Mouse (Mus musculus) hindbrain, embryonic 12.5 days (tissue): ENCODE measurements around the gene Rhebl1. TPM values are rescaled to one million over a fixed set of nuclear protein-coding genes. Genes with fewer than 3 reads are reported as not detected.

ENCODE experiments used
- ATAC-seq: fragments of 200-750 bp; cut with Nextera tagmentation; 2 replicates; pipeline ENCODE4 v1.8.0; 2017; ENCODE audit warnings: moderate TSS enrichment; ENCODE audit not compliant: low FRiP score
- H3K27ac ChIP-seq: fragments of 300-500 bp; sonication (generic); 2 replicates; pipeline ENCODE4 v1.5.1; 2016; ENCODE audit warnings: mild to moderate bottlenecking
- H3K27me3 ChIP-seq: fragments of 300-500 bp; sonication (generic); 2 replicates; pipeline ENCODE4 v1.6.1; 2016; ENCODE audit warnings: mild to moderate bottlenecking
- H3K36me3 ChIP-seq: fragments of 300-500 bp; sonication (generic); 2 replicates; pipeline ENCODE4 v1.6.1; 2016; ENCODE audit warnings: mild to moderate bottlenecking
- H3K4me1 ChIP-seq: fragments of 300-500 bp; sonication (generic); 2 replicates; pipeline ENCODE4 v1.6.1; 2016
- H3K4me2 ChIP-seq: fragments of 300-500 bp; sonication (generic); replicated peaks from 2 replicates; pipeline ENCODE4 v1.6.1; 2016; ENCODE audit warnings: mild to moderate bottlenecking
- H3K4me3 ChIP-seq: fragments of 300-500 bp; sonication (generic); 2 replicates; pipeline ENCODE4 v1.5.1; 2016; ENCODE audit warnings: mild to moderate bottlenecking
- H3K9ac ChIP-seq: fragments of 300-500 bp; sonication (generic); 2 replicates; pipeline ENCODE4 v1.6.1; 2016; ENCODE audit warnings: mild to moderate bottlenecking, moderate library complexity
- H3K9me3 ChIP-seq: fragments of 300-500 bp; sonication (generic); replicated peaks from 2 replicates; pipeline ENCODE4 v1.6.1; 2016; ENCODE audit warnings: mild to moderate bottlenecking
- WGBS: fragments of 180-500 bp; shearing (Covaris S2); methylation state at CpG from one replicate; pipeline ENCODE4 v1.1.7; 2016; 5-methylcytosine and 5-hydroxymethylcytosine counted together
- polyA plus RNA-seq: library from polyadenylated mRNA; unstranded; fragments of >200 nt; fragmentation: Nextera tagmentation; extraction: Ambion mirVana; gene quantifications from 2 replicates; pipeline ENCODE4 v1.2.1, GENCODE M21; 2016

The Rhebl1 gene
- polyA plus RNA-seq, 1 experiment from 2014 or later: 22.0 TPM

- 62% methylated on average over 1 of the region's 1 CpGs for WGBS
- Histone ChIP-seq H3K4me3 (no peak overlapping the region), H3K27ac (no peak overlapping the region), H3K4me1 (peaks cover 14% of the 10 kb centered on the region), H3K36me3 (peaks cover 37% of the 10 kb centered on the region), H3K9ac (no peak overlapping the region), H3K27me3 (peaks cover 41% of the 10 kb centered on the region), H3K9me3 (no peaks in the 10 kb centered on the region), H3K4me2 (no peak overlapping the region)
- no peak for ATAC-seq
Measured at GRCm38 (mm10) chr15:98901530-98901929, 7.2 kb upstream of the Rhebl1 start.

- no peaks in the 10 kb centered on the region for H3K9me3 ChIP-seq
- 1% methylated on average over 41 of the region's 41 CpGs for WGBS
- no peak within 1 kb of the TSS for H3K27ac ChIP-seq
- H3K9ac ChIP-seq: no peak within 1 kb of the TSS
- H3K4me2 ChIP-seq: peak within 1 kb of the TSS; percentile 45
- peak within 1 kb of the TSS; percentile 25 for H3K4me3 ChIP-seq
- peaks cover 75% of the 10 kb centered on the region for H3K27me3 ChIP-seq
- ATAC-seq: no peak
- peaks cover 5% of the 10 kb centered on the region for H3K36me3 ChIP-seq
- H3K4me1 ChIP-seq: peaks cover 43% of the 10 kb centered on the region
Measured at GRCm38 (mm10) chr15:98897928-98898800, 3.8 kb upstream of the Rhebl1 start, which contains the start of gene Dhh. Dhh (minus strand) TSS chr15:98898540.

GRCm38 (mm10) chr15:98897495-98897894 is 3.2 kb upstream of the Rhebl1 start:
- Histone ChIP-seq H3K4me2 (peak overlapping the region; percentile 45), H3K4me1 (peaks cover 43% of the 10 kb centered on the region), H3K4me3 (peak overlapping the region; percentile 25; the same call in 1 of the 2 replicates), H3K9ac (no peak overlapping the region), H3K36me3 (no peaks in the 10 kb centered on the region), H3K9me3 (no peaks in the 10 kb centered on the region), H3K27ac (no peak overlapping the region), H3K27me3 (peaks cover 81% of the 10 kb centered on the region)
- no peak for ATAC-seq
- 3% methylated on average over 10 of the region's 10 CpGs for WGBS

- Histone ChIP-seq H3K36me3 (no peaks in the 10 kb centered on the region), H3K4me2 (peak overlapping the region; percentile 95), H3K9ac (peak overlapping the region; percentile 37), H3K9me3 (no peaks in the 10 kb centered on the region), H3K4me3 (peak overlapping the region; percentile 28), H3K27me3 (peaks cover 94% of the 10 kb centered on the region), H3K4me1 (peaks cover 43% of the 10 kb centered on the region), H3K27ac (no peak overlapping the region)
- WGBS: under 1% methylated on average over 41 of the region's 41 CpGs
- 0 out of 2 replicates have a peak, but pooled peaks have one; percentile 42 for ATAC-seq
Measured at GRCm38 (mm10) chr15:98895635-98896589, 1.6 kb upstream of the Rhebl1 start.

- H3K4me2 ChIP-seq: peak overlapping the region; percentile 95
- H3K4me1 ChIP-seq: peaks cover 43% of the 10 kb centered on the region
- no peak for ATAC-seq
- peaks cover 86% of the 10 kb centered on the region for H3K27me3 ChIP-seq
- no peaks in the 10 kb centered on the region for H3K36me3 ChIP-seq
- 2% methylated on average over 38 of the region's 38 CpGs for WGBS
- H3K27ac ChIP-seq: no peak overlapping the region
- no peaks in the 10 kb centered on the region for H3K9me3 ChIP-seq
- H3K9ac ChIP-seq: peak overlapping the region; percentile 37
- H3K4me3 ChIP-seq: peak overlapping the region; percentile 45
Measured at GRCm38 (mm10) chr15:98894746-98895634, 650 bp upstream of the Rhebl1 start.

GRCm38 (mm10) chr15:98893036-98893435 is 1.3 kb downstream of the Rhebl1 start:
- no peak for ATAC-seq
- peaks cover 68% of the 10 kb centered on the region for H3K27me3 ChIP-seq
- no peak overlapping the region for H3K4me3 ChIP-seq
- no peak overlapping the region for H3K4me2 ChIP-seq
- H3K9me3 ChIP-seq: no peaks in the 10 kb centered on the region
- 49% methylated on average over 4 of the region's 4 CpGs for WGBS
- H3K36me3 ChIP-seq: no peaks in the 10 kb centered on the region
- H3K9ac ChIP-seq: no peak overlapping the region
- no peak overlapping the region for H3K27ac ChIP-seq
- peaks cover 37% of the 10 kb centered on the region for H3K4me1 ChIP-seq

GRCm38 (mm10) chr15:98891907-98892606 is 2.3 kb downstream of the Rhebl1 start:
- ATAC-seq: peak; percentile 46; the same call in 1 of the 2 replicates
- H3K4me1 ChIP-seq: peaks cover 30% of the 10 kb centered on the region
- no peak overlapping the region for H3K9ac ChIP-seq
- no peak overlapping the region for H3K4me2 ChIP-seq
- no peak overlapping the region for H3K27ac ChIP-seq
- no peak overlapping the region for H3K4me3 ChIP-seq
- H3K36me3 ChIP-seq: no peaks in the 10 kb centered on the region
- 43% methylated on average over 6 of the region's 6 CpGs for WGBS
- peaks cover 61% of the 10 kb centered on the region for H3K27me3 ChIP-seq
- H3K9me3 ChIP-seq: no peaks in the 10 kb centered on the region

- Histone ChIP-seq H3K36me3 (no peaks in the 10 kb centered on the region), H3K27ac (no peak overlapping the region), H3K4me1 (peaks cover 30% of the 10 kb centered on the region), H3K4me3 (no peak overlapping the region), H3K9me3 (no peaks in the 10 kb centered on the region), H3K9ac (no peak overlapping the region), H3K4me2 (no peak overlapping the region), H3K27me3 (peaks cover 53% of the 10 kb centered on the region)
- no peak for ATAC-seq
- WGBS: 11% methylated on average over 19 of the region's 19 CpGs
Measured at GRCm38 (mm10) chr15:98891198-98891742, 3.1 kb downstream of the Rhebl1 start.

GRCm38 (mm10) chr15:98887526-98887925 is 6.8 kb downstream of the Rhebl1 start:
- Histone ChIP-seq H3K4me3 (no peak overlapping the region), H3K9me3 (no peaks in the 10 kb centered on the region), H3K4me1 (no peaks in the 10 kb centered on the region), H3K4me2 (no peak overlapping the region), H3K27ac (no peak overlapping the region), H3K9ac (no peak overlapping the region), H3K27me3 (peaks cover 16% of the 10 kb centered on the region), H3K36me3 (no peaks in the 10 kb centered on the region)
- 80% methylated on average over 7 of the region's 7 CpGs for WGBS
- no peak for ATAC-seq

- H3K4me3 ChIP-seq: no peak overlapping the region
- H3K27me3 ChIP-seq: peaks cover 10% of the 10 kb centered on the region
- 70% methylated on average over 8 of the region's 8 CpGs for WGBS
- H3K27ac ChIP-seq: no peak overlapping the region
- no peaks in the 10 kb centered on the region for H3K9me3 ChIP-seq
- H3K4me2 ChIP-seq: no peak overlapping the region
- no peak for ATAC-seq
- no peak overlapping the region for H3K9ac ChIP-seq
- H3K4me1 ChIP-seq: 0 out of 2 replicates have a peak, but pooled peaks cover under 1% of the 10 kb centered on the region
- H3K36me3 ChIP-seq: no peaks in the 10 kb centered on the region
Measured at GRCm38 (mm10) chr15:98886667-98887387, 7.5 kb downstream of the Rhebl1 start.
